Mouse (Mus musculus): ENCODE measurements around the gene Sap25.

Sap25 gene

DNA sequence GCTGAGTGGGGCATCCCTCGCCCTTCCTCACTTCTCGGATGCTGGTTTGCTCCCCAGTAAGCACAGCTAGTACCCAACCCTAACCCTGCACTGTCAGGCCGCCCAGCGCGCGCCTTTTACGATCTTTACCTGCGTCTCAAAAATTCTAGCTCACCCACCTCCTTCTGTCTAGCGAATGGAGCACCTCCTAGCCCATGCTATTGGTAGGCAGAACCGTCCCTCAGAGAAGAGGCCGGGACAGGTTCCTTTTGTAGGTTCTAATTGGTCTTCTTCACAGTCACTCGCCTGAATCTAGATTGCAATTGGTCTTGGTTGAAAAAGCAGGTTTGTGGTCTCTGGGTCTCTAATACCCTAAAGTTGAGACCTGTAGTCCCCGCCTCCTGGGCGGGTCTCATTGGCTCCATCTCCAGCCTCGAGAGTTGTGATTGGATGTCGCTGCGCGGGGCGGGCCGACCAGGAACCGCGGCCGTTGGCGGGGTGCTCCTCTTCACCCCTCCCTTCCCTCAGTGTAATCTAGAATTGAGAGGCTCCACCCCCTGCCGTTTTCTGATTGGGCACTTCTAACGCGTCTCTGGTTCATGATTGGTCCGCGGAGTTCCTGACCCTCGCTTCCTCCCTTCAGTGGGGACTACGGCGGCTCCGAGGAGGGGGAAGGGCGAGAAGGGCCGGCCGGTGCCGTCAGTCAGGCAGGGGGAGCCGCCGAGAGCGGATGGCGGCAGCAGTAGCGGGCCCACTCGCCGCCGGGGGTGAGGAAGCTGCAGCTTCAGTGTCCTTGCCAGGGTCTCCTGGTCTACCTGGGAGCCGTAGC is 12.4 kb upstream of the Sap25 start, which contains the start of the genes Fbxo24, Lrch4 and Gm20605:
TSS of gene Fbxo24 (minus strand) at position 505 of the 808 bp plus-strand sequence.
TSS of gene Lrch4 (plus strand) at position 624 of the 808 bp plus-strand sequence.
TSS of gene Gm20605 (plus strand) at position 678 of the 808 bp plus-strand sequence.
- peak; percentile 100 for DNase-seq (ENCODE audit: low spot score in 2 of 2)

DNA sequence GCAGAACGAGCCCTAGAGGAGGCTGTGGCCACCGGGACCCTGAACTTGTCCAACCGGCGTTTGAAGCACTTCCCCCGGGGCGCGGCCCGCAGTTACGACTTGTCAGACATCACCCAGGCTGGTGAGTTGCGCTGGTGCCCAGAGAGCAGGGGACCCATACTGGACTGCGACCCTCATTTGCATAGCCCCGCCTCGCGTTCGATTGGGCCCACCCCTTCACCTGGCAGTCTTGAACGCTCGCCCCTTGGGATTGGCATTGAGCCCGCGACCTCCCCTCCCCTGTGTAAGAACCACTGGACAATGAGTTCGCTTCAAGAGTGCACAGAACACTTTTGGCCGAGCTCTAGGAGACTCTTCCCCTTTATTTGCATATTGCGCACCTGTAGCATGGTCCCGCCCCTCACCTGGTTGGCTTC is 11.8 kb upstream of the Sap25 start:
- DNase-seq (ENCODE audit: low spot score in 2 of 2) = no peak

- no peak for DNase-seq (ENCODE audit: low spot score in 2 of 2)
Measured at GRCm38 (mm10) chr5:137629906-137630545, 11.1 kb upstream of the Sap25 start.

DNA sequence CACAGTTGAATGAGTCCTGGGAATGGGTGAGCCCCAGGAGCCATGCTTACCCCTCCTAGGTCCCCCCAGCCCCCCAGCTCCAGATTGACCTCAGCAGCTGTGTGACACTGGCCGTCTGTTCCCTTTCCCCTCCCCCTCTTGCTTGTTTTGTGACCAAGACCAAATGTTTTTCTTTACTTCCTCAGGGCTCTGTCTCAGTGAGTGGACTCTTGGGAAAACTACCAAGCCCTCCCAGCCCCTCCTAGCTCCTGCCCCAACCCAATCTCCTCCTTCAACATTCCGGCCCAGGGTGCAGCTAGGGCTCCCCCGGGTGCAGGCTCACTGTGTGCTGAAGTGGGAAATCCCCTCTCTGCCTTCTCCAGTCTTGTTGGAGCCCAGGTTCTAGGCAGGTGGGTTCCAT is 10.5 kb upstream of the Sap25 start:
- DNase-seq (ENCODE audit: low spot score in 2 of 2) = peak; percentile 60 to 73

DNA sequence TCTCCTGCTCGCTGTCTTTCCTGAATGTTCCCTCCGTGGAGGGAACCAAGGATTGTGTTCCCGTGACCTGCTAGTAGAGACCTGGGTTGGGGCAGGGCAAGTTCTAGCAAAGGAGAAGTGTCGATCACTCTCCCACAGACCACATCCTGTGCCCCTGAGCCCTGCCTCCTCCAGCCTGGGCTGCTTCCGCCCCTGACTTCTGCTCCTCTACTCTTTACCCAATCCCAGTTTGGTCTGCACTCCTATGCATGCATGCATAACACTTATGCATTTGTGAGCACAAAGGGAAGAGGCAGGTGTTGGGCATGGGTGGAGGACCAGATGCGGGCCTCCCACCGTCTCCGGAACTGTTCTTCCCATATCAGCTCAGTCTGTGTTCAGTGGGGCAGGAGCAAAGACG is 10.0 kb upstream of the Sap25 start:
- DNase-seq (ENCODE audit: low spot score in 2 of 2) = peak in 1 of 2 experiments; percentile 58

DNA sequence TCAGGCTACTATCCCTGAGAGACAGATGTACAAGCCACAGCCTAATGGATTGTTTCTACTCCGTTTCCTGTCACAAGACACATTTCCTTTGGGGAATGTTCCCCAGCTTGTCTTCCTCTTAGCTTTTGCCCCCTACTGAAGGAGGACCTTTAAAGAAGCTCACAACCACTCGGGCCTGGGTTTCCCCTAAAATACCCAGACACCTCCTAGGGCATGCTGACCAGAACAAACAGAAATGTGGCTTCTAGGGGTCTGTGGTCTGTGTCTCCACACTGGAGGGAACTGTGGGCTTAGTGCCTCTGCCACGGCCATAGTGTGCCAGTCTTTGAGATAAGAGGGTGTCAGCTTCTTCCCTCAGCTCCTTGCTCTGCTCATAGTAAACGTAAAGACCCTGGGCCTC is 9.5 kb upstream of the Sap25 start:
- DNase-seq (ENCODE audit: low spot score in 2 of 2) = no peak

DNA sequence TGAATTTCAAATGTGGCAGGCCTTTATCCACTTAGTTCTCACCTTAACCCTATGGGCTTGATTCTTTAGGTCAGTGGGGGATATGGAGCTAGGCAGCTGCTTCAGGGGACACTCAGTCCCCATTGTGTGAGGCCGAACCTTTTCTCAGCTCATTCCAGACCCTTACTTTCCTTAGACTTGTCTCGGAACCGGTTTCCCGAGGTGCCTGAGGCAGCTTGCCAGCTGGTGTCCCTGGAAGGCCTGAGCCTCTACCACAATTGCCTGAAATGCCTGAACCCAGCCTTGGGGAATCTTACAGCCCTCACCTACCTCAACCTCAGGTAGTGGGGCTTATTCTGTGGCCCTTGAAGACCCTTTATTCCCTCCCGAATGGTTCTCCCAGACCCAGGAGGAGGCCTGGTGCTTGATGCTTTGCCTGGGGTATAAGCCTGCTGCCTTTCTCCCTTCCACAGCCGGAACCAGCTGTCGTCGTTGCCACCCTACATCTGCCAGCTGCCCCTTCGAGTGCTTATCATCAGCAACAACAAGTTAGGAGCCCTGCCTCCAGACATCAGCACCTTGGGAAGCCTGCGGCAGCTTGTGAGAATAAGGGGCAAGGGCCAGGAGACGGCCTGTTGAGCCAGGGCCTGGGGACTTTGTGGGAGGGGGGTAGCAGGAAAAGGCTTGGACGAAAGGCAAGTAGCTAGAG is 7.6 kb upstream of the Sap25 start:
- no peak for DNase-seq (ENCODE audit: low spot score in 2 of 2)

- DNase-seq (ENCODE audit: low spot score in 2 of 2) = no peak
Measured at GRCm38 (mm10) chr5:137639472-137639871, 1.7 kb upstream of the Sap25 start.

DNA sequence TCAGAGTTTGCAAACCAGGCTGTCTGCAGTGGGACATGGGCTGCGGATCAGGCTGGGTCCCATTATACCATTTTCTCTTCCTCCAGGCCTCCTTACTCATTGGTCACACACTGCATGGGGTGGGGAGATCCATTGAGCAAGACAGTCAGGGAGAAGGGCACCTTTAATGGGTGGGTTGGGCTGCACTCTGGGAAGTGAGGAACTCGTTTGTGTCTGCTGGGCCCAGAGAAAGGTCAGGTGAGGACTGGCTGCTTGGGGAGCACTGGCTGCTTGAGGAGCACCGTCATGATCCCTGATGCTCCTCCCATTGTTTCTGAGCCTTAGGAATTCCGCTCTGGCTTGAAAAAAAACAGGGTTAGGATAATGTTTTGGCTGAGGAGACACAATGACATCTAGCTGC is 1.8 kb downstream of the Sap25 start:
- no peak for DNase-seq (ENCODE audit: low spot score in 2 of 2)

GRCm38 (mm10) chr5:137644484-137644883 is 3.4 kb downstream of the Sap25 start:
- no peak for DNase-seq (ENCODE audit: low spot score in 2 of 2)

GRCm38 (mm10) chr5:137645091-137645651 is 4.0 kb downstream of the Sap25 start:
- DNase-seq (ENCODE audit: low spot score in 2 of 2) = no peak

DNA sequence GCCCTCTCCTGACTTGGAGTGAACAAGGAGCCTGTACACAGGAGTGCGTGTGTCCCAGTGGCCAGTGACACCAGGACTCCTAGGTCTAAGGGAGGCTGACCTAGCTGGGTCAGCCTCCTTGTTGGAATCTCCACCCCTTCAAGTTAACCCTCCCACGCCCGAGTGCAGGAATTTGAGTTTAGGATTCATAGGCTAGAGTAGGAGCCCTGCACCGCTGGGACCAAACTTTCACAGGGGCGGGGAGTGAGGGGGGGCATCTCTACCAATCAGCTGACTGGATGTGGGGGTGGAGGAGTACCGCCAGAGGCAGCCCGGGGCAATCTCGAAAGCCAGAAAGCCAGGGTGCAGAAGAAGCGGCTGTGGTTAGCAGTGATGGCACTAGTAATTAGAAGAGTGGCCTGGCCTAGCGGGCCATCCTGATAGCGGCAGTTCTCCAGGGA is 4.5 kb downstream of the Sap25 start, which contains the start of gene Irs3:
TSS of gene Irs3 (minus strand) at position 63 of the 440 bp plus-strand sequence.
- DNase-seq (ENCODE audit: low spot score in 2 of 2) = peak; percentile 52

DNA sequence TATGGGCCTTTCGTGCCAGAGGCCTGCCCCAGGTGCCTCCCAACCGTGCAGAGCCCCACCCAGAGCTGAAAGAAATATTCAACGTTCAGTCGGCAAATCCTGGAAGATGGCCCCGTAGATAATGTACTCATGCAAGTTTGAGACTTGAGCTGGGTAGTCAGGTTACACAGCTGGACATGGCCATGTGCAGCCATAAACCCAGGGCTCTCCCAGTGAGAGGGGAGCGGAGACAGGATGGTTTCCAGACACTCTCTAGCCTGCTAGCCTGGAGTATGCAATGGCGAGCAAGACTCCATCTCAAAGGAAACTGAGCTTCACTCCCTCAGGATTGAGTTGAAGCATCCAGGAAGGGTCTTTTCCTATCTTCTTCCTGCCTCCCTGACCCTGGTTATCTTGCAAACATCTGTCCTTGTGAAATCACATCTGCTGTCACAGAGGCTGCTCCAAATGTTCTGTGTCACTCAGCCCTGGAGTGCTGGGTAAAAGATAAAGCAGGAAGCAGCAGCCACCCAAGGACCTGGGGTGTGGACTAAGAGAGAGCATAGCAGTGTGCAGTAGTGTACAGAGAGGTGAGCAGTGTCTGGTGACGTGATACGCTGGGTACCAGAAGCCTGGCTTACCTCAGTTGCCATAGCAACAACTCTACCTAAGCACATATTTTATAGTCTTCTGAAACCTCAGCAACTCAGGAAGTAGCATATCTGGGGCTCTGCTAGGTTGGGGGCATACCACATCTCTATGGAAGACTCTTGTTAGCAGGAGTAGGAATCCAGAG is 6.9 kb downstream of the Sap25 start:
- DNase-seq (ENCODE audit: low spot score in 2 of 2) = no peak

DNA sequence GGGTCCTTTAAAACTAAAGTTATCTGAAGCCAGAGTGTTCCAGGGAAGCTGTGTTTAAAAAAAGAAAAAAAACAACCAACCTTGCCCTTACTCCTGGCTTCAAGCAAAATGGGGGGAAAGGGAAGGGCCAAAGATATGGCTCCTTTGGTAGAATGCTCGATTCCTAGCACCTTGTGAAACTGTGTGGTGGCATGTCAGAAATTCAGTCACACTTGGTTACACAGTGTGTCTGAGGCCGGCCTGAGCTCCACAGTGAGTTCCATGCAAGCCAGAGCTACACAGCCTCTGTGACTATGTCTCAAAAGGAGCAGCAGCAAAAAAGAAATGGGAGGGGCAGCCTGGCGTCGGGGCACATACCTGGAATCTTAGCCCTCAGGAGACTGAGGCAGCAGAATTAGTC is 8.1 kb downstream of the Sap25 start:
- no peak for DNase-seq (ENCODE audit: low spot score in 2 of 2)

- peak in 1 of 2 experiments; percentile 45 for DNase-seq (ENCODE audit: low spot score in 2 of 2)
Measured at GRCm38 (mm10) chr5:137649669-137650571, 8.8 kb downstream of the Sap25 start.

GRCm38 (mm10) chr5:137652474-137652873 is 11.3 kb downstream of the Sap25 start:
- DNase-seq (ENCODE audit: low spot score in 2 of 2) = peak; percentile 64 to 68

DNA sequence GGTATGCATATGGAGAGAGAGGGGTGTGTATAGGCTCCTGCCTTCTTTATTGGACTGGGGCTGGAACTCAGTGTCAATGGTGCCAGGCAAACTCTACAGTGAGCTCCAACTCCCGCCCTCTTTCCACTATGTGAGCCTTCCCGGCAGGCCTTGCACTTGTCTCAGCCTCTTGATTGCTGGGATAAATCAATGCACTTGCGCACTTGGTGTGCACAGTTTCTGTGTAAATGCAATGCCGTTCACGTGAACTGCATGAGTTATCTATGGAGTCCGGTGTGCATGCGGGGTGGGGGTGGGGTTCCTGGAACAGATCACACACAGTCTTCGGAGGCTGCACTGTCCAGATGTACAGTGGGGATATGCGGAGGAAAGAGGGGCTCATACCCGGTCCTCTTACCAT is 12.2 kb downstream of the Sap25 start:
- DNase-seq (ENCODE audit: low spot score in 2 of 2) = no peak

- no peak for DNase-seq (ENCODE audit: low spot score in 2 of 2)
Measured at GRCm38 (mm10) chr5:137654746-137655145, 13.6 kb downstream of the Sap25 start.

GRCm38 (mm10) chr5:137656977-137657376 is 15.8 kb downstream of the Sap25 start:
- DNase-seq (ENCODE audit: low spot score in 2 of 2) = peak; percentile 76 to 81

All from heart, adult 9 months (tissue).